In the genomic region with DNA sequence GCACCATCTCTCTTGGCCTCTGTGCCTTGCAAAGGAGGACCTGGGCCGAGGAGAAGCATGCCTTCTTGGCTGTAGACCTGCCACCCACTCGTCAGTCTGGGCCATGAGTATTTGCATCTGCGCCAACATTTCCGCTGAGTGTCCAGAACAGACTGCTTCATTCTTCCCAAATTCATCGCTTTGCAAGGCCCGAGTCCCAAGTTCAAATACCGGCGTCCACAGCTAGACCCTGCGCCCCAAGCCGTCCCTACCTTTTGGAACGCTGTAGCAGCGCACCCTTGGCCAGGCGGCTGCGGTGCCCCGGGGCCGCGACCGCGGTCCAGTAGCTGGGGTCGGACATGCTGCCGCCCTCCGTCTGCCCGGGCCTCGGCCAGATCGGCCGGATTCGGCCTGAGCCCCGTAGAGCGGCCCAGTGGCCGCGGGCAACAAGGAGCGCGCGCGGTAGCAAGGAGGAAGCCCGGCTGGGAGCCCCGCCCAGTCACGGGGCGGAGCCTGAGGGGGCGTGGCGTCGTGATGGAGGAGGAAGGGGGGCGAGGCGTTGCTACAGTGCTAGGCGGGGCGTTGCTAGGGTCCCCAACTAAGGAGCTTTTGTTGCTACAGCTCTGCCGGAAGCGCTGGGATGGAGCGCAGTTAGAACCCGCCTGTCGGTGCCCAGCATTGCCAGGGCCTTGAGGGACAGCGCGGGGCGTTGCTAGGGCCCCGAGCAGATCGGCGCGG, we compare ENCODE assay signal across 7 mouse cellular contexts. TPM values are rescaled to one million over a fixed set of nuclear protein-coding genes. Genes with fewer than 3 reads are reported as not detected.
DNase-seq lines count a peak whose midpoint lies in the region; ATAC-seq lines count a peak whose summit lies in the region.

No protein-coding gene starts in this region.

- peak overlapping the region; percentile 77 for H3K4me2 ChIP-seq in midbrain, embryonic 13.5 days (replicated peaks)

- peak; percentile 96 for DNase-seq in adrenal gland, adult 8-10 months
- DNase-seq in embryo, embryonic 9.5 days (ENCODE audit: extremely low spot score): peak; percentile 98
- peak; percentile 97 for DNase-seq in kidney, adult 11 months
- peak; percentile 99 for DNase-seq in limb, embryonic 10.5 days (ENCODE audit: low spot score)
- DNase-seq in spleen, adult 12 weeks (ENCODE audit: low spot score): peak; percentile 94

- no peaks in the 10 kb centered on the region for H3K9me3 ChIP-seq in limb, embryonic 10.5 days (replicated peaks)
- no peaks in the 10 kb centered on the region for H3K9me3 ChIP-seq in midbrain, embryonic 13.5 days

- peak; percentile 64 for ATAC-seq in granulocyte monocyte progenitor cell, adult 5-6 weeks (replicated peaks; ENCODE audit: poor library complexity, severe bottlenecking)
- peak; percentile 87 for ATAC-seq in midbrain, embryonic 13.5 days

- peaks cover 79% of the 10 kb centered on the region for H3K4me1 ChIP-seq in limb, embryonic 10.5 days
- H3K4me1 ChIP-seq in midbrain, embryonic 13.5 days (replicated peaks): peaks cover 46% of the 10 kb centered on the region

- peak overlapping the region; percentile 75 for H3K4me3 ChIP-seq in limb, embryonic 10.5 days
- peak overlapping the region; percentile 57 for H3K4me3 ChIP-seq in midbrain, embryonic 13.5 days (replicated peaks)

- H3K36me3 ChIP-seq in limb, embryonic 10.5 days: peaks cover 29% of the 10 kb centered on the region
- peaks cover 23% of the 10 kb centered on the region for H3K36me3 ChIP-seq in midbrain, embryonic 13.5 days

- peaks cover 49% of the 10 kb centered on the region for H3K27me3 ChIP-seq in limb, embryonic 10.5 days (ENCODE audit: low read depth, poor library complexity, severe bottlenecking)
- peaks cover 27% of the 10 kb centered on the region for H3K27me3 ChIP-seq in midbrain, embryonic 13.5 days

- WGBS in limb, embryonic 10.5 days: 7% methylated on average over 56 of the region's 58 CpGs
- WGBS in midbrain, embryonic 13.5 days: 6% methylated on average over 58 of the region's 58 CpGs

- H3K9ac ChIP-seq in midbrain, embryonic 13.5 days (replicated peaks): peak overlapping the region; percentile 77

- H3K27ac ChIP-seq in limb, embryonic 10.5 days: peak overlapping the region; percentile 92
- H3K27ac ChIP-seq in midbrain, embryonic 13.5 days: peak overlapping the region; percentile 92

RNA-seq across cellular contexts. Expression of a gene that starts 12.7 kb away (rescaled TPM):
- total RNA-seq in adrenal gland, adult 8-10 months (2022): 10 to 100 TPM; 17.8 to 37.7 (median 26.5) TPM
- total RNA-seq in granulocyte monocyte progenitor cell, adult 5-6 weeks (2014; fragmentation: Nextera tagmentation): 74.8 and 78.5 TPM in 2 replicates
- 12.4 and 12.5 TPM in 2 replicates for total RNA-seq in granulocyte monocyte progenitor cell, adult 5-6 weeks (2017)
- polyA plus RNA-seq in limb, embryonic 10.5 days (2016; fragmentation: Nextera tagmentation; extraction: Ambion mirVana): 12.7 and 17.1 TPM in 2 replicates
- 14.6 and 18.3 TPM in 2 replicates for polyA plus RNA-seq in midbrain, embryonic 13.5 days (2015; fragmentation: Nextera tagmentation; extraction: Ambion mirVana)

RNA-seq across cellular contexts. Expression of a gene that starts 15.6 kb away (rescaled TPM):
- 10 to 100 TPM; 44.0 to 73.8 (median 57.9) TPM for total RNA-seq in adrenal gland, adult 8-10 months (2022)
- 6.6 and 14.0 TPM in 2 replicates for total RNA-seq in granulocyte monocyte progenitor cell, adult 5-6 weeks (2014; fragmentation: Nextera tagmentation)
- total RNA-seq in granulocyte monocyte progenitor cell, adult 5-6 weeks (2017): 12.1 and 16.6 TPM in 2 replicates
- 92.7 and 100 TPM in 2 replicates for polyA plus RNA-seq in limb, embryonic 10.5 days (2016; fragmentation: Nextera tagmentation; extraction: Ambion mirVana)
- polyA plus RNA-seq in midbrain, embryonic 13.5 days (2015; fragmentation: Nextera tagmentation; extraction: Ambion mirVana): 78.9 and 87.2 TPM in 2 replicates

RNA-seq across cellular contexts. Expression of a gene that starts 16.1 kb away (rescaled TPM):
- under 1 TPM; 0.11 to 0.75 (median 0.22) TPM for total RNA-seq in adrenal gland, adult 8-10 months (2022)
- total RNA-seq in granulocyte monocyte progenitor cell, adult 5-6 weeks (2014; fragmentation: Nextera tagmentation): 0.24 and 0.62 TPM in 2 replicates
- 0.52 and 1.4 TPM in 2 replicates for total RNA-seq in granulocyte monocyte progenitor cell, adult 5-6 weeks (2017)
- polyA plus RNA-seq in limb, embryonic 10.5 days (2016; fragmentation: Nextera tagmentation; extraction: Ambion mirVana): not detected in 2 replicates
- not detected in 2 replicates for polyA plus RNA-seq in midbrain, embryonic 13.5 days (2015; fragmentation: Nextera tagmentation; extraction: Ambion mirVana)

RNA-seq across cellular contexts. Expression of a gene that starts 31.4 kb away (rescaled TPM):
- 100 to 1,000 TPM; 106 to 166 (median 126) TPM for total RNA-seq in adrenal gland, adult 8-10 months (2022)
- 28.6 and 41.1 TPM in 2 replicates for total RNA-seq in granulocyte monocyte progenitor cell, adult 5-6 weeks (2014; fragmentation: Nextera tagmentation)
- 9.0 and 9.3 TPM in 2 replicates for total RNA-seq in granulocyte monocyte progenitor cell, adult 5-6 weeks (2017)
- 25.2 and 29.9 TPM in 2 replicates for polyA plus RNA-seq in limb, embryonic 10.5 days (2016; fragmentation: Nextera tagmentation; extraction: Ambion mirVana)
- polyA plus RNA-seq in midbrain, embryonic 13.5 days (2015; fragmentation: Nextera tagmentation; extraction: Ambion mirVana): 36.2 and 38.4 TPM in 2 replicates

RNA-seq across cellular contexts. Expression of a gene that starts 37.7 kb away (rescaled TPM):
- total RNA-seq in adrenal gland, adult 8-10 months (2022): 10 to 100 TPM; 59.6 to 90.1 (median 74.4) TPM
- total RNA-seq in granulocyte monocyte progenitor cell, adult 5-6 weeks (2014; fragmentation: Nextera tagmentation): 5.5 and 10.8 TPM in 2 replicates
- total RNA-seq in granulocyte monocyte progenitor cell, adult 5-6 weeks (2017): 0.34 and 1.6 TPM in 2 replicates
- 7.1 and 10.8 TPM in 2 replicates for polyA plus RNA-seq in limb, embryonic 10.5 days (2016; fragmentation: Nextera tagmentation; extraction: Ambion mirVana)
- 261 and 275 TPM in 2 replicates for polyA plus RNA-seq in midbrain, embryonic 13.5 days (2015; fragmentation: Nextera tagmentation; extraction: Ambion mirVana)

Comparison
In these comparisons a context has a peak if more than half of its experiments do, and no peak if none do; other contexts are left out.
1. Peak in every context shown above with its lines: DNase-seq, ATAC-seq, H3K4me3 ChIP-seq and H3K27ac ChIP-seq.